In genomic region chr17:15068040-15068792, GRCm38 (mm10) we compare ENCODE assay signal across 12 mouse cellular contexts. TPM values are rescaled to one million over a fixed set of nuclear protein-coding genes. Genes with fewer than 3 reads are reported as not detected.
DNase-seq lines count a peak whose midpoint lies in the region; ATAC-seq and TF ChIP-seq lines count a peak whose summit lies in the region.
"Had no signal": no experiment of that assay in that cellular context is flagged by ENCODE, and none has a peak within 500 bp of the region (broad histone marks: within the 10 kb centered on the region; RNA-seq: fewer than 3 reads in every experiment).

No protein-coding gene starts in this region.

- peak; percentile 36 for DNase-seq in embryo, embryonic 10.5 days (ENCODE audit: low spot score)
- DNase-seq in embryo, embryonic 11 days = no peak
- DNase-seq in lung, embryonic 14.5 days = peak; percentile 30
- no peak for DNase-seq in lung, adult 18-20 months
- no peak for DNase-seq in gastrocnemius, postnatal 36 days
- DNase-seq in forebrain, embryonic 11.5 days (ENCODE audit: low spot score) = no peak
- DNase-seq: cerebellum, adult 9-10 months; lung, postnatal 10 days had no signal

- no peak overlapping the region for H3K4me2 ChIP-seq in lung, embryonic 14.5 days
- H3K4me2 ChIP-seq in myocyte (ENCODE audit: low read depth) = peak overlapping the region; percentile 76
- no peak overlapping the region for H3K4me2 ChIP-seq in forebrain, embryonic 11.5 days (ENCODE audit: low read depth, low read length, severe bottlenecking)
- H3K4me2 ChIP-seq: hindbrain, embryonic 15.5 days; stomach, embryonic 15.5 days had no signal

- TF ChIP-seq CTCF in lung, embryonic 14.5 days (IDR thresholded peaks at IDR 0.05; ENCODE audit: low read depth) = no peak
- TF ChIP-seq CTCF in bone marrow macrophage, adult 2 months (IDR thresholded peaks at IDR 0.05; ENCODE audit: low read depth, low read length) = no peak

- H3K36me3 ChIP-seq in lung, embryonic 14.5 days (ENCODE audit: insufficient read depth) = no peaks in the 10 kb centered on the region
- no peaks in the 10 kb centered on the region for H3K36me3 ChIP-seq in myocyte (ENCODE audit: control insufficient read depth, insufficient read depth)
- no peaks in the 10 kb centered on the region for H3K36me3 ChIP-seq in forebrain, embryonic 11.5 days (ENCODE audit: control insufficient read depth, insufficient read depth, low read length)

- intact Hi-C loops in gastrocnemius, postnatal 36 days (cut with DNase I) = loop anchor here (5.0 kb wide), 2 partner anchors 114 to 329 kb away; partner anchors contain the start of gene Fam120b

- no peak for TF ChIP-seq POLR2A in bone marrow macrophage, adult 2 months (IDR thresholded peaks at IDR 0.05; ENCODE audit: borderline replicate concordance, low read depth, low read length)
- TF ChIP-seq POLR2A in myocyte (IDR thresholded peaks at IDR 0.05; ENCODE audit: insufficient read length, low read depth) = no peak

- H3ac ChIP-seq in myocyte (ENCODE audit: control insufficient read depth, insufficient read length) = no peak overlapping the region

- ATAC-seq in lung, embryonic 14.5 days (ENCODE audit: insufficient read depth) = no peak
- no peak for ATAC-seq in forebrain, embryonic 11.5 days (replicated peaks; ENCODE audit: low FRiP score)

- no peaks in the 10 kb centered on the region for H3K79me2 ChIP-seq in myocyte (ENCODE audit: control insufficient read depth, insufficient read depth)

- H3K9me3 ChIP-seq in lung, embryonic 14.5 days (ENCODE audit: low read depth, low read length) = no peaks in the 10 kb centered on the region
- H3K9me3 ChIP-seq in forebrain, embryonic 11.5 days (ENCODE audit: control insufficient read depth, low read length) = no peaks in the 10 kb centered on the region
- H3K9me3 ChIP-seq: hindbrain, embryonic 15.5 days; stomach, embryonic 15.5 days had no signal

- no peak overlapping the region for H3K27ac ChIP-seq in lung, embryonic 14.5 days (ENCODE audit: low read depth)
- peak overlapping the region; percentile 5; the same call in 1 of the 2 replicates for H3K27ac ChIP-seq in bone marrow macrophage, adult 2 months (ENCODE audit: insufficient read depth, low read depth, low read length)
- no peak overlapping the region for H3K27ac ChIP-seq in forebrain, embryonic 11.5 days (ENCODE audit: low read depth, low read length)
- H3K27ac ChIP-seq: hindbrain, embryonic 15.5 days; stomach, embryonic 15.5 days had no signal

- no peaks in the 10 kb centered on the region for H3K27me3 ChIP-seq in lung, embryonic 14.5 days (ENCODE audit: insufficient read depth, low read length)
- H3K27me3 ChIP-seq in myocyte (ENCODE audit: control insufficient read depth, insufficient read depth, insufficient read length) = no peaks in the 10 kb centered on the region
- H3K27me3 ChIP-seq in forebrain, embryonic 11.5 days (ENCODE audit: control insufficient read depth, insufficient read depth, low read length) = no peaks in the 10 kb centered on the region
- H3K27me3 ChIP-seq: hindbrain, embryonic 15.5 days; stomach, embryonic 15.5 days had no signal

- 48% methylated on average over 8 of the region's 8 CpGs for WGBS in lung, embryonic 14.5 days
- 85% methylated on average over 8 of the region's 8 CpGs for WGBS in forebrain, embryonic 11.5 days

- no peak overlapping the region for H3K9ac ChIP-seq in lung, embryonic 14.5 days
- H3K9ac ChIP-seq in forebrain, embryonic 11.5 days (ENCODE audit: low read length) = no peak overlapping the region
- H3K9ac ChIP-seq: hindbrain, embryonic 15.5 days; stomach, embryonic 15.5 days had no signal

- no peak overlapping the region for H3K4me3 ChIP-seq in lung, embryonic 14.5 days (ENCODE audit: low read depth, low read length)
- H3K4me3 ChIP-seq in bone marrow macrophage, adult 2 months (ENCODE audit: insufficient read depth, low read length) = no peak overlapping the region
- H3K4me3 ChIP-seq in myocyte = no peak overlapping the region
- H3K4me3 ChIP-seq in forebrain, embryonic 11.5 days (ENCODE audit: low read depth, low read length) = no peak overlapping the region
- H3K4me3 ChIP-seq: hindbrain, embryonic 15.5 days; stomach, embryonic 15.5 days had no signal

- H3K4me1 ChIP-seq in lung, embryonic 14.5 days (ENCODE audit: insufficient read depth) = no peaks in the 10 kb centered on the region
- peaks cover 34% of the 10 kb centered on the region for H3K4me1 ChIP-seq in bone marrow macrophage, adult 2 months (ENCODE audit: control insufficient read depth, insufficient read depth, low read length)
- 0 out of 2 replicates have a peak, but pooled peaks cover 2% of the 10 kb centered on the region for H3K4me1 ChIP-seq in forebrain, embryonic 11.5 days (replicated peaks; ENCODE audit: control insufficient read depth, insufficient read depth, low read length)

TF ChIP-seq in myocyte, 11 proteins besides CTCF, POLR2A, EP300 and RAD21:
- TF ChIP-seq SRF (IDR thresholded peaks at IDR 0.05; ENCODE audit: control insufficient read depth, insufficient read length, low read depth) (no peak), MYOD1 (IDR thresholded peaks at IDR 0.05; ENCODE audit: control insufficient read depth in 1 of 3, insufficient read length in 2 of 3, low read depth in 2 of 3) (peak in 2 of 3 experiments; percentile 58 to 61), MYOG (IDR thresholded peaks at IDR 0.05; ENCODE audit: control insufficient read depth in 1 of 3, insufficient read depth in 1 of 3, insufficient read length in 2 of 3, low read depth in 2 of 3) (peak in 2 of 3 experiments; percentile 36 to 39)

RNA-seq across cellular contexts. Expression of gene Gm3448, which starts 26.9 kb away (rescaled TPM):
- 1.9 and 3.4 TPM in 2 replicates for polyA plus RNA-seq in lung, embryonic 14.5 days (2014; fragmentation: Nextera tagmentation; extraction: Ambion mirVana)
- polyA plus RNA-seq in bone marrow macrophage, adult 2 months (2012; ENCODE audit: insufficient read depth, insufficient read length, missing spikeins) = 1.2 and 1.8 TPM in 2 replicates
- polyA plus RNA-seq in myocyte (2012; fragmentation: generic; extraction: Trizol) = 0.31 TPM
- total RNA-seq in gastrocnemius, postnatal 36 days (2021) = under 1 TPM; 0.79 to 0.89 TPM
- 4.2 and 4.6 TPM in 2 replicates for polyA plus RNA-seq in forebrain, embryonic 11.5 days (2014; fragmentation: Nextera tagmentation; extraction: Ambion mirVana)

RNA-seq across cellular contexts. Expression of gene Tcte3, which starts 26.9 kb away (rescaled TPM):
- 0.69 TPM in 1 of 2 replicates, not detected in the other for polyA plus RNA-seq in lung, embryonic 14.5 days (2014; fragmentation: Nextera tagmentation; extraction: Ambion mirVana)
- not detected in 2 replicates for polyA plus RNA-seq in bone marrow macrophage, adult 2 months (2012; ENCODE audit: insufficient read depth, insufficient read length, missing spikeins)
- polyA plus RNA-seq in myocyte (2012; fragmentation: generic; extraction: Trizol) = 0.50 TPM
- not detected for total RNA-seq in gastrocnemius, postnatal 36 days (2021)
- polyA plus RNA-seq in forebrain, embryonic 11.5 days (2014; fragmentation: Nextera tagmentation; extraction: Ambion mirVana) = not detected in 2 replicates
- polyA plus RNA-seq: stomach, embryonic 15.5 days had no signal

RNA-seq across cellular contexts. Expression of gene Ermard, which starts 27.2 kb away (rescaled TPM):
- polyA plus RNA-seq in lung, embryonic 14.5 days (2014; fragmentation: Nextera tagmentation; extraction: Ambion mirVana) = 70.4 and 78.9 TPM in 2 replicates
- polyA plus RNA-seq in bone marrow macrophage, adult 2 months (2012; ENCODE audit: insufficient read depth, insufficient read length, missing spikeins) = 151 and 167 TPM in 2 replicates
- polyA plus RNA-seq in myocyte (2012; fragmentation: generic; extraction: Trizol) = 20.2 TPM
- 10 to 100 TPM; 13.7 to 17.7 TPM for total RNA-seq in gastrocnemius, postnatal 36 days (2021)
- 98.2 and 107 TPM in 2 replicates for polyA plus RNA-seq in forebrain, embryonic 11.5 days (2014; fragmentation: Nextera tagmentation; extraction: Ambion mirVana)

RNA-seq across cellular contexts. Expression of gene Gm3435, which starts 58.2 kb away (rescaled TPM):
- 3.6 and 3.7 TPM in 2 replicates for polyA plus RNA-seq in lung, embryonic 14.5 days (2014; fragmentation: Nextera tagmentation; extraction: Ambion mirVana)
- polyA plus RNA-seq in bone marrow macrophage, adult 2 months (2012; ENCODE audit: insufficient read depth, insufficient read length, missing spikeins) = 10.0 and 12.1 TPM in 2 replicates
- 2.9 TPM for polyA plus RNA-seq in myocyte (2012; fragmentation: generic; extraction: Trizol)
- 1 to 10 TPM; 1.4 to 1.7 TPM for total RNA-seq in gastrocnemius, postnatal 36 days (2021)
- 6.7 and 9.2 TPM in 2 replicates for polyA plus RNA-seq in forebrain, embryonic 11.5 days (2014; fragmentation: Nextera tagmentation; extraction: Ambion mirVana)

Comparison
In these comparisons a context has a peak if more than half of its experiments do, and no peak if none do; other contexts are left out.
1. DNase-seq: peak in embryo, embryonic 10.5 days (single experiment) and lung, embryonic 14.5 days (single experiment); none in embryo, embryonic 11 days (single experiment), lung, adult 18-20 months (0 of 2), gastrocnemius, postnatal 36 days (0 of 2) and forebrain, embryonic 11.5 days (single experiment).